Mouse (Mus musculus) hindbrain, embryonic 10.5 days (tissue): ENCODE measurements around the gene Rab20. TPM values are rescaled to one million over a fixed set of nuclear protein-coding genes. Genes with fewer than 3 reads are reported as not detected.

Source experiments
- DNase-seq: peaks from one replicate; pipeline ENCODE4 v3.0.0-alpha.2; 2017; ENCODE audit warnings: low spot score
- H3K27ac ChIP-seq: fragments of 300-500 bp; sonication (generic); 2 replicates; pipeline ENCODE4 v1.5.1; 2016; ENCODE audit warnings: mild to moderate bottlenecking, moderate library complexity
- H3K27me3 ChIP-seq: fragments of 300-500 bp; sonication (generic); 2 replicates; pipeline ENCODE4 v1.6.1; 2016; ENCODE audit warnings: mild to moderate bottlenecking; ENCODE audit not compliant: poor library complexity, insufficient read depth, severe bottlenecking
- H3K36me3 ChIP-seq: fragments of 300-500 bp; sonication (generic); 2 replicates; pipeline ENCODE4 v1.6.1; 2016; ENCODE audit warnings: mild to moderate bottlenecking, moderate library complexity
- H3K4me1 ChIP-seq: fragments of 300-500 bp; sonication (generic); replicated peaks from 2 replicates; pipeline ENCODE4 v1.6.1; 2016; ENCODE audit warnings: mild to moderate bottlenecking
- H3K4me3 ChIP-seq: fragments of 300-500 bp; sonication (generic); 2 replicates; pipeline ENCODE4 v1.5.1; 2016; ENCODE audit warnings: mild to moderate bottlenecking, moderate library complexity
- H3K9me3 ChIP-seq: fragments of 300-500 bp; sonication (generic); 2 replicates; pipeline ENCODE4 v1.6.1; 2016; ENCODE audit warnings: mild to moderate bottlenecking, moderate library complexity
- WGBS: fragments of 180-500 bp; shearing (Covaris S2); methylation state at CpG from one replicate; pipeline ENCODE4 v1.1.7; 2016; 5-methylcytosine and 5-hydroxymethylcytosine counted together
- polyA plus RNA-seq: library from polyadenylated mRNA; unstranded; fragments of >200 nt; fragmentation: Nextera tagmentation; extraction: Ambion mirVana; gene quantifications from 2 replicates; pipeline ENCODE4 v1.2.1, GENCODE M21; 2016

Gene Rab20
- polyA plus RNA-seq, 1 experiment from 2014 or later = 1.0 TPM

GRCm38 (mm10) chr8:11460934-11461333, 17.6 kb downstream of the Rab20 start:
- DNase-seq = no peak
- WGBS = 60% methylated on average over 2 of the region's 2 CpGs

GRCm38 (mm10) chr8:11459016-11459415, 19.5 kb downstream of the Rab20 start:
- Histone ChIP-seq H3K4me1 (peaks cover 30% of the 10 kb centered on the region), H3K27me3 (peaks cover 1% of the 10 kb centered on the region; the same call in 1 of the 2 replicates), H3K27ac (peak overlapping the region; percentile 26; the same call in 1 of the 2 replicates), H3K4me3 (no peak overlapping the region), H3K36me3 (no peaks in the 10 kb centered on the region), H3K9me3 (no peaks in the 10 kb centered on the region; the same call in 1 of the 2 replicates)
- peak; percentile 30 for DNase-seq
- 47% methylated on average over 5 of the region's 5 CpGs for WGBS

More at GRCm38 (mm10) chr8:11460934-11461333, 17.6 kb downstream of the Rab20 start:
- Histone ChIP-seq H3K4me1 (peaks cover 26% of the 10 kb centered on the region), H3K36me3 (no peaks in the 10 kb centered on the region), H3K27ac (no peak overlapping the region), H3K4me3 (no peak overlapping the region), H3K27me3 (no peaks in the 10 kb centered on the region), H3K9me3 (no peaks in the 10 kb centered on the region; the same call in 1 of the 2 replicates)

- Histone ChIP-seq H3K4me1 (peaks cover 38% of the 10 kb centered on the region), H3K9me3 (no peaks in the 10 kb centered on the region; the same call in 1 of the 2 replicates), H3K36me3 (no peaks in the 10 kb centered on the region), H3K27ac (no peak overlapping the region), H3K27me3 (peaks cover 2% of the 10 kb centered on the region; the same call in 1 of the 2 replicates), H3K4me3 (no peak overlapping the region)
- 46% methylated on average over 12 of the region's 12 CpGs for WGBS
- no peak for DNase-seq
These were observed 20.3 kb downstream of the Rab20 start for GRCm38 (mm10) chr8:11457981-11458836.

- Histone ChIP-seq H3K4me1 (peaks cover 47% of the 10 kb centered on the region), H3K9me3 (no peaks in the 10 kb centered on the region; the same call in 1 of the 2 replicates), H3K27ac (no peak overlapping the region), H3K36me3 (no peaks in the 10 kb centered on the region), H3K4me3 (no peak overlapping the region), H3K27me3 (peaks cover 7% of the 10 kb centered on the region)
- DNase-seq = no peak
- 78% methylated on average over 3 of the region's 3 CpGs for WGBS
These were observed 21.2 kb downstream of the Rab20 start for GRCm38 (mm10) chr8:11457278-11457677.

GRCm38 (mm10) chr8:11454228-11454627, 24.3 kb downstream of the Rab20 start:
- Histone ChIP-seq H3K27ac (peak overlapping the region; percentile 46), H3K27me3 (peaks cover 19% of the 10 kb centered on the region), H3K4me1 (peaks cover 56% of the 10 kb centered on the region), H3K4me3 (no peak overlapping the region), H3K9me3 (no peaks in the 10 kb centered on the region), H3K36me3 (no peaks in the 10 kb centered on the region)
- 47% methylated on average over 12 of the region's 12 CpGs for WGBS
- peak; percentile 15 for DNase-seq

- peak; percentile 20 for DNase-seq
- Histone ChIP-seq H3K9me3 (no peaks in the 10 kb centered on the region), H3K4me3 (no peak overlapping the region), H3K27ac (peak overlapping the region; percentile 67), H3K27me3 (peaks cover 19% of the 10 kb centered on the region), H3K36me3 (peaks cover 11% of the 10 kb centered on the region), H3K4me1 (peaks cover 43% of the 10 kb centered on the region)
- 26% methylated on average over 4 of the region's 4 CpGs for WGBS
These were observed 25.5 kb downstream of the Rab20 start for GRCm38 (mm10) chr8:11452974-11453373.

GRCm38 (mm10) chr8:11452559-11452958, 26.0 kb downstream of the Rab20 start:
- Histone ChIP-seq H3K4me3 (no peak overlapping the region), H3K27me3 (peaks cover 19% of the 10 kb centered on the region), H3K9me3 (no peaks in the 10 kb centered on the region), H3K4me1 (peaks cover 39% of the 10 kb centered on the region), H3K36me3 (peaks cover 14% of the 10 kb centered on the region), H3K27ac (peak overlapping the region; percentile 67)
- DNase-seq = no peak
- WGBS = 57% methylated on average over 3 of the region's 3 CpGs

GRCm38 (mm10) chr8:11452152-11452551, 26.4 kb downstream of the Rab20 start:
- Histone ChIP-seq H3K27ac (peak overlapping the region; percentile 67), H3K36me3 (peaks cover 14% of the 10 kb centered on the region), H3K4me3 (no peak overlapping the region), H3K27me3 (peaks cover 19% of the 10 kb centered on the region), H3K9me3 (no peaks in the 10 kb centered on the region), H3K4me1 (peaks cover 37% of the 10 kb centered on the region)
- DNase-seq = no peak
- 90% methylated on average over 1 of the region's 1 CpGs for WGBS

- WGBS = 36% methylated on average over 8 of the region's 8 CpGs
- H3K4me1 ChIP-seq = peaks cover 37% of the 10 kb centered on the region
- peak; percentile 37 for DNase-seq
These were observed 28.1 kb downstream of the Rab20 start for GRCm38 (mm10) chr8:11450184-11451113.

GRCm38 (mm10) chr8:11447910-11448570, 30.5 kb downstream of the Rab20 start:
- Histone ChIP-seq H3K9me3 (no peaks in the 10 kb centered on the region), H3K27ac (no peak overlapping the region), H3K27me3 (peaks cover 17% of the 10 kb centered on the region), H3K4me3 (no peak overlapping the region), H3K4me1 (peaks cover 21% of the 10 kb centered on the region), H3K36me3 (peaks cover 46% of the 10 kb centered on the region)
- WGBS = 93% methylated on average over 23 of the region's 23 CpGs
- no peak for DNase-seq

More at GRCm38 (mm10) chr8:11450184-11451113, 28.1 kb downstream of the Rab20 start:
- H3K9me3 ChIP-seq = no peaks in the 10 kb centered on the region
- peaks cover 19% of the 10 kb centered on the region for H3K27me3 ChIP-seq
- peaks cover 22% of the 10 kb centered on the region for H3K36me3 ChIP-seq
- H3K4me3 ChIP-seq = no peak overlapping the region
- H3K27ac ChIP-seq = peak overlapping the region; percentile 53; the same call in 1 of the 2 replicates

- no peaks in the 10 kb centered on the region for H3K9me3 ChIP-seq
- H3K36me3 ChIP-seq = peaks cover 60% of the 10 kb centered on the region
- WGBS = 92% methylated on average over 13 of the region's 13 CpGs
- no peak for DNase-seq
- no peak overlapping the region for H3K4me3 ChIP-seq
- peaks cover 9% of the 10 kb centered on the region for H3K4me1 ChIP-seq
- no peak overlapping the region for H3K27ac ChIP-seq
- H3K27me3 ChIP-seq = no peaks in the 10 kb centered on the region
These were observed 32.7 kb downstream of the Rab20 start for GRCm38 (mm10) chr8:11445790-11446189.

- Histone ChIP-seq H3K4me3 (no peak overlapping the region), H3K27ac (no peak overlapping the region), H3K36me3 (peaks cover 72% of the 10 kb centered on the region), H3K27me3 (no peaks in the 10 kb centered on the region), H3K4me1 (no peaks in the 10 kb centered on the region), H3K9me3 (no peaks in the 10 kb centered on the region)
- no peak for DNase-seq
- WGBS = 85% methylated on average over 7 of the region's 7 CpGs
These were observed 34.3 kb downstream of the Rab20 start for GRCm38 (mm10) chr8:11444216-11444615.
